ENCODE assay signal across 27 mouse cellular contexts in the genomic region with DNA sequence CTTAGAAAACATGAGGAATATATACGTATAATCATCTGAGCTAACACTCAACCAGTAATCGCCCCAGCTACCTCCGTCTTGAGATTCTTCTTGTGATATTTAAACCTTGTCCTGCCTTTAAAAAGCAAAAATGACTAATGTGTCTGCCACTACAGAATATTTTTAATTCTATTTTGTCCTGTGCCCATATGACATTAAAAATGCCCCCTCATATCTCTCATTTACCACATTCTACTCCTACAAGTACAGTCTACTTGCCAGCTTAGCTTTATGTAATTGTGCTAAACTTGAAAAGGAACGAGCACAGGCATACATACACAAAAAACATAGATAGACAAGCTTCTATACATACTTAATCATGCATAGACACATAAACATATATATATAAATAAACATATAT.
A peak's percentile ranks its signal among the peaks of the same experiment; 100 is the strongest.
DNase-seq lines count a peak whose midpoint lies in the region; ATAC-seq and TF ChIP-seq lines count a peak whose summit lies in the region.
"Had no signal": no experiment of that assay in that cellular context is flagged by ENCODE, and none has a peak within 500 bp of the region (broad histone marks: within the 10 kb centered on the region; RNA-seq: fewer than 3 reads in every experiment).

No protein-coding gene starts in this region.

- no peak for TF ChIP-seq CTCF in layer of hippocampus, adult 2 months (conservative IDR thresholded peaks at IDR 0.05)
- no peak for TF ChIP-seq CTCF in left cerebral cortex, adult 2 months (IDR thresholded peaks at IDR 0.05)

- ATAC-seq in frontal cortex, adult (ENCODE audit: low TSS enrichment): peak; percentile 85
- ATAC-seq: activated CD4-positive, CD25-positive, alpha-beta regulatory T cell, adult 4 months; CD4-positive, CD25-positive, alpha-beta regulatory T cell, adult 4 months; forebrain, embryonic 15.5 days; Patski had no signal

- 0 out of 2 replicates have a peak overlapping the region, but pooled peaks have one; percentile 8 for H3K27ac ChIP-seq in layer of hippocampus, adult 2 months
- 0 out of 2 replicates have a peak overlapping the region, but pooled peaks have one; percentile 16 for H3K27ac ChIP-seq in left cerebral cortex, adult 2 months
- H3K27ac ChIP-seq: embryonic facial prominence, embryonic 13.5 days; embryonic facial prominence, embryonic 15.5 days; forebrain, embryonic 10.5 days; forebrain, embryonic 12.5 days; forebrain, embryonic 15.5 days had no signal

- DNase-seq in frontal cortex, postnatal 10 days (ENCODE audit: low spot score in 2 of 2): no peak
- DNase-seq in layer of hippocampus, adult 2 months (ENCODE audit: low spot score in 2 of 2): no peak
- DNase-seq in layer of hippocampus, postnatal 10 days (ENCODE audit: low spot score in 2 of 2): no peak
- DNase-seq in left cerebral cortex, adult 2 months (ENCODE audit: extremely low spot score in 1 of 2, low spot score in 2 of 2): no peak
- no peak for DNase-seq in left cerebral cortex, adult 9 months (ENCODE audit: low spot score in 2 of 2)
- no peak for DNase-seq in thymus, postnatal 10 days (ENCODE audit: low spot score in 2 of 2)
- DNase-seq: adrenal gland, adult 8-10 months; adrenal gland, postnatal 14 days; adrenal gland, postnatal 36 days; B cell, adult 2 months; cerebellum, adult 11 months; cerebellum, adult 18-20 months; cerebellum, adult 8-10 months; cerebellum, adult 9-11 months; cerebellum, postnatal 14 days; cerebellum, postnatal 36 days; embryo, embryonic 11 days had no signal

- intact Hi-C loops in left cerebral cortex, adult 2 months (cut with DNase I): loop anchor here (5.0 kb wide), 1 partner anchor 91 kb away; a partner anchor contains a TSS

- H3K4me3 ChIP-seq in layer of hippocampus, adult 2 months: no peak overlapping the region
- no peak overlapping the region for H3K4me3 ChIP-seq in left cerebral cortex, adult 2 months
- H3K4me3 ChIP-seq: embryonic facial prominence, embryonic 13.5 days; embryonic facial prominence, embryonic 15.5 days; erythroblast, embryonic 14.5 days; forebrain, embryonic 10.5 days; forebrain, embryonic 12.5 days; forebrain, embryonic 15.5 days had no signal
